Mouse (Mus musculus) forebrain, embryonic 10.5 days (tissue): ENCODE results near the gene Cenpf. TPM values are rescaled to one million over a fixed set of nuclear protein-coding genes. Genes with fewer than 3 reads are reported as not detected.

Experiments
- DNase-seq: peaks from one replicate; pipeline ENCODE4 v3.0.0-alpha.2; 2017; ENCODE audit warnings: low spot score; ENCODE audit errors: extremely low spot score
- H3K27ac ChIP-seq: fragments of 300-500 bp; sonication (generic); 2 replicates; pipeline ENCODE4 v1.5.1; 2016; ENCODE audit warnings: mild to moderate bottlenecking
- H3K27me3 ChIP-seq: fragments of 300-500 bp; sonication (generic); 2 replicates; pipeline ENCODE4 v1.6.1; 2016; ENCODE audit warnings: mild to moderate bottlenecking; ENCODE audit not compliant: poor library complexity, severe bottlenecking
- H3K36me3 ChIP-seq: fragments of 300-500 bp; sonication (generic); replicated peaks from 2 replicates; pipeline ENCODE4 v1.6.1; 2016; ENCODE audit warnings: mild to moderate bottlenecking, moderate library complexity
- H3K4me1 ChIP-seq: fragments of 300-500 bp; sonication (generic); 2 replicates; pipeline ENCODE4 v1.6.1; 2016
- H3K4me3 ChIP-seq: fragments of 300-500 bp; sonication (generic); 2 replicates; pipeline ENCODE4 v1.5.1; 2016; ENCODE audit warnings: mild to moderate bottlenecking, moderate library complexity
- H3K9me3 ChIP-seq: fragments of 300-500 bp; sonication (generic); 2 replicates; pipeline ENCODE4 v1.6.1; 2016; ENCODE audit warnings: mild to moderate bottlenecking, moderate library complexity
- WGBS: fragments of 180-500 bp; shearing (Covaris S2); methylation state at CpG from one replicate; pipeline ENCODE4 v1.1.7; 2016; 5-methylcytosine and 5-hydroxymethylcytosine counted together
- polyA plus RNA-seq: library from polyadenylated mRNA; unstranded; fragments of >200 nt; fragmentation: Nextera tagmentation; extraction: Ambion mirVana; gene quantifications from 2 replicates; pipeline ENCODE4 v1.2.1, GENCODE M21; 2016

Cenpf gene
- polyA plus RNA-seq, 1 experiment from 2014 or later = 131 TPM

DNA sequence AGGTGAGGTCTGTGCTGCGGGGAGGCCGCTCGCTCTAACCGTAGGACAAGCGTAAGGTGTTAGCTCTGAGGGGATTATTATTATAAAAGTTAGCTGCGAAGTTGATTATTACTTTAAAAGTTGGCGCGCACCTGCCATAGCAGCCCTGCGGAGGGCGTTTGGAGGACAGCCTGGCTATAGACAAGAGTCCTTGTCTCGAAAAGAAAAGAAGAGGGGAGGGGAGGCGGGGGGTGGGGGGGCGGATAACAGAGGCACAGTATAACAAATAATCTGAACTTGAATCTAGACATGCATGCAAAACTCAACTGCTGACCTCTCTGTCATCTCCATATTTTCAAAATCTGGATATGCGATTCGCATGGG is 483 bp upstream of the Cenpf start:
- Histone ChIP-seq H3K4me1 (peaks cover 47% of the 10 kb centered on the region), H3K4me3 (peak overlapping the region; percentile 94), H3K9me3 (no peaks in the 10 kb centered on the region), H3K27ac (peak overlapping the region; percentile 97), H3K36me3 (peaks cover 28% of the 10 kb centered on the region), H3K27me3 (no peaks in the 10 kb centered on the region)
- 1% methylated on average over 15 of the region's 15 CpGs for WGBS
- DNase-seq = no peak

- WGBS = 93% methylated on average over 6 of the region's 6 CpGs
- DNase-seq = no peak
- Histone ChIP-seq H3K27me3 (no peaks in the 10 kb centered on the region), H3K27ac (no peak overlapping the region), H3K9me3 (no peaks in the 10 kb centered on the region), H3K4me1 (peaks cover 42% of the 10 kb centered on the region), H3K4me3 (peak overlapping the region; percentile 94), H3K36me3 (peaks cover 51% of the 10 kb centered on the region)
Observed at GRCm38 (mm10) chr1:189686025-189686424, 1.9 kb downstream of the Cenpf start.

GRCm38 (mm10) chr1:189684786-189685415 is 3.0 kb downstream of the Cenpf start:
- Histone ChIP-seq H3K27me3 (no peaks in the 10 kb centered on the region), H3K36me3 (peaks cover 62% of the 10 kb centered on the region), H3K4me3 (no peak overlapping the region), H3K4me1 (peaks cover 35% of the 10 kb centered on the region), H3K27ac (no peak overlapping the region), H3K9me3 (no peaks in the 10 kb centered on the region)
- DNase-seq = no peak
- WGBS = 95% methylated on average over 9 of the region's 9 CpGs

DNA sequence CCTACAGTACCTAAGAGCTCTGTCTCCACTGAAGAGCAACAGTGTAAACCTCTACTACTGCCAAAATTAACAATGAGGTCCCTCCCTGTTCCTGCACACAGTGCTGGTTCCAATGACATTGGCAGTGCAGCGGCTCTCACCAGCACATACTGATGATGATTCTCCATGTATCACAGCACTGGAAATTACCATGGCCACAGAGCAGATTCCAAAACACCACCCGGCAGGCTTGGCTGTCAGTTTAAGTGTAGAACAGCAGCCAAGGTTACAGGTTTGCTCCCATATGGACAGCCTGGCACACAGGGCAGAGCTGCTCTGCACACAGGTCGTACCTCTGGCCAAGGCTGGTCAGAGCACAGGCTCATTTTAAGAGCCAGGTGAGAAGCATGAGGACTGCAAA is 8.3 kb downstream of the Cenpf start:
- DNase-seq = no peak
- Histone ChIP-seq H3K36me3 (peaks cover 98% of the 10 kb centered on the region), H3K4me3 (no peak overlapping the region), H3K4me1 (no peaks in the 10 kb centered on the region), H3K27ac (no peak overlapping the region), H3K9me3 (no peaks in the 10 kb centered on the region), H3K27me3 (no peaks in the 10 kb centered on the region)
- WGBS = 95% methylated on average over 3 of the region's 3 CpGs

- WGBS = 92% methylated on average over 4 of the region's 4 CpGs
- no peaks in the 10 kb centered on the region for H3K9me3 ChIP-seq
- no peaks in the 10 kb centered on the region for H3K27me3 ChIP-seq
- H3K27ac ChIP-seq = no peak overlapping the region
- no peak for DNase-seq
- no peak overlapping the region for H3K4me3 ChIP-seq
- H3K4me1 ChIP-seq = no peaks in the 10 kb centered on the region
- peaks cover 98% of the 10 kb centered on the region for H3K36me3 ChIP-seq
Observed at GRCm38 (mm10) chr1:189675953-189676352, 11.9 kb downstream of the Cenpf start.

DNA sequence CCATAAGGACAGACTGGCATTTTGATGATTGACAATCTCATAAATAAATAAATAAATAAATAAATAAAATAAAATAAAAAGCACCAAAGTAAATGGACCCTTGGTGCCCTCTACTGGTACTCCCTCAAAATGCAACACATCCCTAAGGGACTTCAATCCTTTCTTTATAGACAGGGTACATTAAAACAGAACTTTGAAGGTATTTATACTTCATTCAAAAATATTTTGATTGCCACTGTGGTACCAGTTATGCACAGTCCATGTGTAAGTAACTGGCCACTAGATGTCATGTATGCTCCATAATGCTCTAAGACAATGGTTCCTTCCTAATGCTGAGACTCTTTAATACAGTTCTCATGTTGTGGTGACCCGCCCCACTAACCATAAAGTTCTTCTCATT is 12.5 kb downstream of the Cenpf start:
- DNase-seq = no peak
- Histone ChIP-seq H3K4me3 (no peak overlapping the region), H3K27me3 (no peaks in the 10 kb centered on the region), H3K4me1 (no peaks in the 10 kb centered on the region), H3K9me3 (no peaks in the 10 kb centered on the region), H3K36me3 (peaks cover 98% of the 10 kb centered on the region), H3K27ac (no peak overlapping the region)
- 89% methylated on average over 1 of the region's 1 CpGs for WGBS

DNA sequence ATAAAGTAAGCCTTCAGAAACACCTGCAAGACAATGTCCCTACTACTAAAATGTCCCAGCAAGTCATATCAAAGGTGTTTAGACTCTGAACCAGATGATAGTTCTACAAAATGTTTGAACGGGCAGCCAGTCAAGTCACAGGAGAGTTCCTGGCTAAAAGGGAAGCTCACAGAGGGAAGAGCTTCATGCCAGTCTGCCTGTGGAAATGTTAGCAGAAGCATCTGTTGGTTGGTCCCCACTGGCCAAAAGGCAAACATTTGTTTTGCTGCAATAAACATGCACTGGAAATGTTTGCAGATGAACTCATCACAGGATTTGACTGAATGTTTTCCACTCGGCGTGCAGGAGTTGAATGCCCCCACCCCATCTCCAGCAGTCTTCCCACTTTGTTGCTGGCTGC is 21.9 kb downstream of the Cenpf start:
- H3K27ac ChIP-seq = no peak overlapping the region
- H3K4me3 ChIP-seq = no peak overlapping the region
- no peak for DNase-seq
- peaks cover 97% of the 10 kb centered on the region for H3K36me3 ChIP-seq
- 93% methylated on average over 3 of the region's 3 CpGs for WGBS
- peaks cover 11% of the 10 kb centered on the region for H3K4me1 ChIP-seq
- no peaks in the 10 kb centered on the region for H3K27me3 ChIP-seq
- H3K9me3 ChIP-seq = no peaks in the 10 kb centered on the region

GRCm38 (mm10) chr1:189664873-189665144 is 23.1 kb downstream of the Cenpf start:
- Histone ChIP-seq H3K4me3 (no peak overlapping the region), H3K27me3 (no peaks in the 10 kb centered on the region), H3K27ac (no peak overlapping the region), H3K36me3 (peaks cover 97% of the 10 kb centered on the region), H3K9me3 (no peaks in the 10 kb centered on the region), H3K4me1 (peaks cover 11% of the 10 kb centered on the region)
- WGBS = 74% methylated on average over 4 of the region's 4 CpGs
- DNase-seq = no peak

GRCm38 (mm10) chr1:189664061-189664872 is 23.6 kb downstream of the Cenpf start:
- H3K36me3 ChIP-seq = peaks cover 97% of the 10 kb centered on the region
- no peak overlapping the region for H3K27ac ChIP-seq
- no peaks in the 10 kb centered on the region for H3K9me3 ChIP-seq

DNA sequence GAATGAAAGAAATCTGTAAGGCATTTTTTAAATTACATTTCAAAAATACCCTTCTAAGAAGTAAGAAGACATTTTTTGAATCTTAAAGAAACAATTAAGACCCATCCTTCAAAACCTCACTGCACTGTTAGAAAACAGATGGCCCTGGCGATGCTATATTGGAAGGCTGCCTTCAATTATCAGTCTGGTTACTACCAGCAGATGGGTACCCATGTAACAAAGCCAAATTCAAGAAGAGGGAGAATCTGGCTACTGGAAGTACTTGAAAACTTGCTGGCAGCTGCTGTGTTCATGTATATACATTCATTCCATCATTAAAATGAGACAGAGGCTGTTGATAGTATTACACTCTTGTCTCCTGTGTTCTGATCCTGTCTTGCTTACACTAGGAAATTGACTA is 24.4 kb downstream of the Cenpf start:
- Histone ChIP-seq H3K27me3 (no peaks in the 10 kb centered on the region), H3K36me3 (peaks cover 97% of the 10 kb centered on the region), H3K27ac (no peak overlapping the region), H3K9me3 (no peaks in the 10 kb centered on the region), H3K4me1 (peaks cover 11% of the 10 kb centered on the region), H3K4me3 (no peak overlapping the region)
- no peak for DNase-seq
- 91% methylated on average over 1 of the region's 1 CpGs for WGBS

More at GRCm38 (mm10) chr1:189664061-189664872, 23.6 kb downstream of the Cenpf start:
- WGBS = 74% methylated on average over 10 of the region's 10 CpGs
- Histone ChIP-seq H3K4me1 (peaks cover 11% of the 10 kb centered on the region), H3K27me3 (no peaks in the 10 kb centered on the region), H3K4me3 (no peak overlapping the region)
- DNase-seq = no peak

- H3K27me3 ChIP-seq = no peaks in the 10 kb centered on the region
- no peak overlapping the region for H3K27ac ChIP-seq
- H3K4me3 ChIP-seq = no peak overlapping the region
- H3K4me1 ChIP-seq = peaks cover 11% of the 10 kb centered on the region
- no peak for DNase-seq
- peaks cover 97% of the 10 kb centered on the region for H3K36me3 ChIP-seq
- H3K9me3 ChIP-seq = no peaks in the 10 kb centered on the region
Observed at GRCm38 (mm10) chr1:189661856-189662255, 26.0 kb downstream of the Cenpf start.

- Histone ChIP-seq H3K9me3 (no peaks in the 10 kb centered on the region), H3K27ac (no peak overlapping the region), H3K36me3 (peaks cover 100% of the 10 kb centered on the region), H3K4me3 (no peak overlapping the region), H3K4me1 (no peaks in the 10 kb centered on the region), H3K27me3 (no peaks in the 10 kb centered on the region)
- DNase-seq = no peak
- 95% methylated on average over 8 of the region's 8 CpGs for WGBS
Observed at GRCm38 (mm10) chr1:189657406-189657805, 30.5 kb downstream of the Cenpf start.

GRCm38 (mm10) chr1:189653746-189654145 is 34.1 kb downstream of the Cenpf start:
- 84% methylated on average over 3 of the region's 3 CpGs for WGBS
- Histone ChIP-seq H3K9me3 (no peaks in the 10 kb centered on the region), H3K4me1 (no peaks in the 10 kb centered on the region), H3K4me3 (no peak overlapping the region), H3K27ac (no peak overlapping the region), H3K36me3 (peaks cover 100% of the 10 kb centered on the region), H3K27me3 (no peaks in the 10 kb centered on the region)
- DNase-seq = no peak
